Mouse (Mus musculus) MEL (cell line): Measurements from ENCODE around the gene Olfr1416. TPM values are rescaled to one million over a fixed set of nuclear protein-coding genes. Genes with fewer than 3 reads are reported as not detected.
"Not testable (repeated sequence)": the region's sequence is repeated elsewhere in the genome, so short reads cannot be mapped to it uniquely, and the experiment has no call there.

Experiments
- DNase-seq: peaks from one replicate; pipeline ENCODE4 v3.0.0; 2011; ENCODE audit warnings: low read depth, low spot score
- H3K27ac ChIP-seq: 2 replicates; pipeline ENCODE4 v1.5.1; 2012; ENCODE audit warnings: low read depth, mild to moderate bottlenecking, control low read depth, low read length, moderate library complexity; ENCODE audit not compliant: control insufficient read depth
- H3K27me3 ChIP-seq, 2 experiments: fragments of 150-350 bp in 1 of 2; sonication (generic) in 1 of 2; 2 replicates each; pipeline ENCODE4 v1.6.1; 2012; ENCODE audit warnings: low read length in 2 of 2, mild to moderate bottlenecking in 2 of 2, improper control_type of control experiment in 1 of 2, moderate library complexity in 1 of 2; ENCODE audit not compliant: insufficient read depth in 2 of 2, control insufficient read depth in 1 of 2
- H3K36me3 ChIP-seq, 2 experiments: 2 replicates each; pipeline ENCODE4 v1.6.1; 2012 to 2014; ENCODE audit warnings: low read length in 2 of 2, improper control_type of control experiment in 1 of 2, inconsistent platforms in 1 of 2, mild to moderate bottlenecking in 1 of 2; ENCODE audit not compliant: insufficient read depth in 2 of 2, control insufficient read depth in 1 of 2
- H3K4me1 ChIP-seq, 2 experiments: fragments of 150-350 bp in 1 of 2; sonication (generic) in 1 of 2; 2 replicates each; pipeline ENCODE4 v1.6.1; 2012; ENCODE audit warnings: low read length in 2 of 2, improper control_type of control experiment in 1 of 2, mild to moderate bottlenecking in 1 of 2; ENCODE audit not compliant: insufficient read depth in 2 of 2, control insufficient read depth in 1 of 2
- H3K4me3 ChIP-seq, 2 experiments: fragments of 150-350 bp in 1 of 2; sonication (generic) in 1 of 2; 2 replicates each; pipeline ENCODE4 v1.5.1; 2012; ENCODE audit warnings: low read depth in 2 of 2, low read length in 2 of 2, mild to moderate bottlenecking in 2 of 2, moderate library complexity in 2 of 2, control low read depth in 1 of 2, improper control_type of control experiment in 1 of 2; ENCODE audit not compliant: control insufficient read depth in 1 of 2, insufficient read depth in 1 of 2
- H3K79me2 ChIP-seq: 2 replicates; pipeline ENCODE4 v1.6.1; 2012; ENCODE audit warnings: mild to moderate bottlenecking, low read length, moderate library complexity; ENCODE audit not compliant: control insufficient read depth, poor library complexity, insufficient read depth
- H3K9ac ChIP-seq: 2 replicates; pipeline ENCODE4 v1.6.1; 2012; ENCODE audit warnings: low read depth, mild to moderate bottlenecking, control low read depth, low read length, moderate library complexity; ENCODE audit not compliant: control insufficient read depth, poor library complexity, severe bottlenecking
- H3K9me3 ChIP-seq: fragments of 150-350 bp; sonication (generic); replicated peaks from 2 replicates; pipeline ENCODE4 v1.6.1; 2012; ENCODE audit warnings: mild to moderate bottlenecking, low read length, improper control_type of control experiment, moderate library complexity; ENCODE audit not compliant: insufficient read depth
- BHLHE40 ChIP-seq: IDR thresholded peaks from 2 replicates; pipeline ENCODE4 v1.6.1; 2012; ENCODE audit warnings: low read depth, mild to moderate bottlenecking, inconsistent platforms, low read length, improper control_type of control experiment, borderline replicate concordance
- CHD1 ChIP-seq: IDR thresholded peaks from 2 replicates; pipeline ENCODE4 v1.6.1; 2012; ENCODE audit warnings: low read depth, mild to moderate bottlenecking, inconsistent platforms, low read length, improper control_type of control experiment
- E2F4 ChIP-seq: IDR thresholded peaks from 2 replicates; pipeline ENCODE4 v1.6.1; 2011; ENCODE audit warnings: low read depth, low read length, improper control_type of control experiment, borderline replicate concordance
- EP300 ChIP-seq, 2 experiments: IDR thresholded peaks; 2 replicates each; pipeline ENCODE4 v1.6.1; 2011; ENCODE audit warnings: improper control_type of control experiment in 2 of 2, low read length in 2 of 2, low read depth in 1 of 2, mild to moderate bottlenecking in 1 of 2
- HCFC1 ChIP-seq: IDR thresholded peaks from 2 replicates; pipeline ENCODE4 v1.6.1; 2012; ENCODE audit warnings: low read depth, mild to moderate bottlenecking, inconsistent platforms, low read length, improper control_type of control experiment, moderate library complexity
- KAT2A ChIP-seq: conservative IDR thresholded peaks from 2 replicates; pipeline ENCODE4 v1.6.1; 2012; ENCODE audit warnings: low read depth, low read length, improper control_type of control experiment, inconsistent platforms
- MAFK ChIP-seq: IDR thresholded peaks from 2 replicates; pipeline ENCODE4 v1.6.1; 2011; ENCODE audit warnings: low read depth, mild to moderate bottlenecking, low read length, improper control_type of control experiment, borderline replicate concordance
- MYB ChIP-seq: IDR thresholded peaks from 2 replicates; pipeline ENCODE4 v1.6.1; 2011; ENCODE audit warnings: mild to moderate bottlenecking, low read depth, low read length, improper control_type of control experiment
- MYC ChIP-seq: IDR thresholded peaks from 2 replicates; pipeline ENCODE4 v1.6.1; 2011; ENCODE audit warnings: low read depth, mild to moderate bottlenecking, low read length, improper control_type of control experiment, moderate library complexity
- NELFE ChIP-seq: IDR thresholded peaks from 2 replicates; pipeline ENCODE4 v1.6.1; 2011; ENCODE audit warnings: low read depth, low read length, improper control_type of control experiment
- NRF1 ChIP-seq: IDR thresholded peaks from 2 replicates; pipeline ENCODE4 v1.6.1; 2014; ENCODE audit warnings: low read depth, mild to moderate bottlenecking, inconsistent platforms, low read length, improper control_type of control experiment, moderate library complexity; ENCODE audit not compliant: poor library complexity, insufficient read depth, severe bottlenecking
- POLR2AphosphoS2 ChIP-seq: IDR thresholded peaks from 2 replicates; pipeline ENCODE4 v1.6.1; 2011; ENCODE audit warnings: low read length, improper control_type of control experiment
- RAD21 ChIP-seq: IDR thresholded peaks from 2 replicates; pipeline ENCODE4 v1.6.1; 2011; ENCODE audit warnings: mild to moderate bottlenecking, low read depth, low read length, improper control_type of control experiment
- TBP ChIP-seq: IDR thresholded peaks from 2 replicates; pipeline ENCODE4 v1.8.0; 2011; ENCODE audit warnings: low read depth, low read length, improper control_type of control experiment
- USF2 ChIP-seq, 2 experiments: IDR thresholded peaks; 2 replicates each; pipeline ENCODE4 v1.6.1; 2011 to 2012; ENCODE audit warnings: improper control_type of control experiment in 2 of 2, low read length in 2 of 2, borderline replicate concordance in 1 of 2, inconsistent platforms in 1 of 2, low read depth in 1 of 2, mild to moderate bottlenecking in 1 of 2; ENCODE audit not compliant: insufficient read depth in 1 of 2
- ZNF384 ChIP-seq: IDR thresholded peaks from 2 replicates; pipeline ENCODE4 v1.6.1; 2012; ENCODE audit warnings: low read depth, mild to moderate bottlenecking, inconsistent platforms, low read length, improper control_type of control experiment
- polyA plus RNA-seq, 2 experiments: library from polyadenylated mRNA; stranded (reverse) in 1 of 2; unstranded in 1 of 2; fragments of >175 nt in 1 of 2; fragments of >200 nt in 1 of 2; gene quantifications; 2 replicates each; pipeline versions ENCODE4 v1.2.1 to v1.2.4; 2012; ENCODE audit warnings: low replicate concordance in 2 of 2, low read depth in 1 of 2; ENCODE audit not compliant: insufficient read length in 2 of 2, insufficient read depth in 1 of 2, missing spikeins in 1 of 2
- total RNA-seq: library from RNA; depleted of rRNA; stranded (reverse); fragments of 300-350 nt; gene quantifications from 2 replicates; pipeline ENCODE4 v1.2.3, GENCODE M21; 2012

The Olfr1416 gene
- total and polyA plus RNA-seq, 3 experiments, result not detected

GRCm38 (mm10) chr1:92515390-92515789 lies 30.5 kb upstream of the Olfr1416 start:
- DNase-seq, result no peak
- Histone ChIP-seq H3K27ac (no peak overlapping the region), H3K4me3 (no peak overlapping the region), H3K9me3 (no peaks in the 10 kb centered on the region), H3K36me3 (no peaks in the 10 kb centered on the region), H3K9ac (no peak overlapping the region), H3K4me1 (no peaks in the 10 kb centered on the region), H3K79me2 (no peaks in the 10 kb centered on the region), H3K27me3 (no peaks in the 10 kb centered on the region)
- TF ChIP-seq E2F4, result no peak
- no peak for TF ChIP-seq USF2 (IDR thresholded peaks at IDR 0.05; ENCODE audit: borderline replicate concordance in 1 of 2, insufficient read depth in 1 of 2, low read depth in 1 of 2, low read length in 2 of 2)
- no peak for TF ChIP-seq ZNF384
- no peak for TF ChIP-seq TBP
- no peak for TF ChIP-seq EP300 (IDR thresholded peaks at IDR 0.05; ENCODE audit: low read depth in 1 of 2, low read length in 2 of 2)
- TF ChIP-seq NRF1, result no peak
- no peak for TF ChIP-seq BHLHE40
- no peak for TF ChIP-seq POLR2AphosphoS2
- no peak for TF ChIP-seq CHD1
- TF ChIP-seq MYC, result no peak
- no peak for TF ChIP-seq KAT2A
- no peak for TF ChIP-seq MYB
- no peak for TF ChIP-seq NELFE

GRCm38 (mm10) chr1:92511646-92512045 lies 26.7 kb upstream of the Olfr1416 start:
- not testable (repeated sequence) for H3K79me2 ChIP-seq, H3K4me3 ChIP-seq, H3K36me3 ChIP-seq, H3K9ac ChIP-seq, H3K27me3 ChIP-seq, H3K4me1 ChIP-seq, H3K27ac ChIP-seq, H3K9me3 ChIP-seq, DNase-seq

DNA sequence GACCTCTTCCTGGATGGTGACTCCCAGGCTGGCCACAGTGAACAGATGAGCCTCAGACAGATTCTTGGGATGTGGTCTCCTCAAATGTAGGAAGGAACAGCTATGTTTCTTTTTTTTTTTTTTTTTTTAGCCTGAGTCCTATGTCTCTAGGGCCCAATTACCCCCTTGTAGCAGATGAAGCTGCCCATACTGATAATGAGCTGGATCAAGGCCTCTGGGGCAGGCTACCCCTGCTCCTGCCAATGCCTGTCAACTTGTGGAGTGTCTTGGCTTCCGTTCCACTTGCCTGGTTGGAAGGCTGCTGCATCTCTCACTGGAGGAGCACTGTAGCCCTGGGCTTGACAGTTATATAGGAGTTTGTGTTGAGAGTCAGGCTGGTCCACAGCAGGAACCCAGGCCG lies 11.1 kb upstream of the Olfr1416 start, which contains the start of gene Olfr1415:
Olfr1415 (minus strand) TSS at position 101 of the 400 bp plus-strand sequence.
- no peaks in the 10 kb centered on the region for H3K79me2 ChIP-seq
- H3K27me3 ChIP-seq, result no peaks in the 10 kb centered on the region; a peak in 1 of 4 replicates
- H3K27ac ChIP-seq, result no peak within 1 kb of the TSS
- H3K9me3 ChIP-seq, result no peaks in the 10 kb centered on the region; the same call in 1 of the 2 replicates
- TF ChIP-seq MAFK (no peak), HCFC1 (no peak), RAD21 (no peak)
- no peaks in the 10 kb centered on the region for H3K36me3 ChIP-seq
- H3K4me1 ChIP-seq, result no peaks in the 10 kb centered on the region
- DNase-seq, result no peak
- no peak within 1 kb of the TSS for H3K4me3 ChIP-seq
- no peak within 1 kb of the TSS for H3K9ac ChIP-seq
